Mouse (Mus musculus): ENCODE measurements around the gene Fam198a.
"Not testable (repeated sequence)": the region's sequence is repeated elsewhere in the genome, so short reads cannot be mapped to it uniquely, and the experiment has no call there.

The Fam198a gene

DNA sequence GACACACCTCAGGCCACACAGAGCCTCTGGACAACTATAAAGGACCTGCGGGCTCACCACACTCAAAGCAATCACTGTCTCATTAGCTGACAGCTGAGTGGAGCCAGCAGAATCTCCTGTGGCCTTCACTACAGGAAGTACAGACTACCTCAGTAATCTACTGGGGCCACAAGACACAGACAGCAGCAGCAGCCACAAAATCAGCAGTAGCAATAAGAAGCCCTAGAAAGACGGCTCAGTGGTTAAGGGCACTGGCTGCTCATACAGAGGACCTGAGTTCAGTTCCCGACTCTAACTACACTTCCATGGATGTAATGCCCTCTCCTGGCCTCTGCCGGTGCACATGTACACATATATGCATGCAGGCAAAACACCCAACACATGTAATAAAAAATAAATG is 69.5 kb downstream of the Fam198a start:
- no peak for DNase-seq (ENCODE audit: low spot score in 2 of 2)

DNA sequence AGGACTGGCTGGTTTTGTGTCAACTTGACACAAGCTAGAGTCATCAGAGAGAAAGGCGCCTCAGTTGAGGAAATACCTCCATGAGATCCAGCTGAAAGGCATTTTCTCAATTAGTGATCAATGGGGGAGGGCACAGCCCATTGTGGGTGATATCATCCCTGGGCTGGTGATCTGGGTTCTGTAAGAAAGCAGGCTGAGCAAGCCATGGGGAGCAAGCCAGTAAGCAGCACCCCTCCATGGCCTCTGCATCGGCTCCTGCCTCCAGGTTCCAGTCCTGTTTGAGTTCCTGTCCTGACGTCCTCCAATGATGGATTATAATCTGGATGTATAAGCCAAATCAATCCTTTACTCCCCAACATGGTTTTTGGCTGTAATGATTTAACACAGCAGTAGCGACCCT is 70.4 kb downstream of the Fam198a start:
- DNase-seq (ENCODE audit: low spot score in 2 of 2), result not testable (repeated sequence)

GRCm38 (mm10) chr9:122021581-122021980 is 70.8 kb downstream of the Fam198a start:
- no peak for DNase-seq (ENCODE audit: low spot score in 2 of 2)

GRCm38 (mm10) chr9:122022776-122023175 is 72.0 kb downstream of the Fam198a start:
- DNase-seq (ENCODE audit: low spot score in 2 of 2), result no peak

GRCm38 (mm10) chr9:122023873-122024272 is 73.1 kb downstream of the Fam198a start:
- DNase-seq (ENCODE audit: low spot score in 2 of 2), result no peak

- no peak for DNase-seq (ENCODE audit: low spot score in 2 of 2)
These were observed 73.6 kb downstream of the Fam198a start for GRCm38 (mm10) chr9:122024419-122024818.

DNA sequence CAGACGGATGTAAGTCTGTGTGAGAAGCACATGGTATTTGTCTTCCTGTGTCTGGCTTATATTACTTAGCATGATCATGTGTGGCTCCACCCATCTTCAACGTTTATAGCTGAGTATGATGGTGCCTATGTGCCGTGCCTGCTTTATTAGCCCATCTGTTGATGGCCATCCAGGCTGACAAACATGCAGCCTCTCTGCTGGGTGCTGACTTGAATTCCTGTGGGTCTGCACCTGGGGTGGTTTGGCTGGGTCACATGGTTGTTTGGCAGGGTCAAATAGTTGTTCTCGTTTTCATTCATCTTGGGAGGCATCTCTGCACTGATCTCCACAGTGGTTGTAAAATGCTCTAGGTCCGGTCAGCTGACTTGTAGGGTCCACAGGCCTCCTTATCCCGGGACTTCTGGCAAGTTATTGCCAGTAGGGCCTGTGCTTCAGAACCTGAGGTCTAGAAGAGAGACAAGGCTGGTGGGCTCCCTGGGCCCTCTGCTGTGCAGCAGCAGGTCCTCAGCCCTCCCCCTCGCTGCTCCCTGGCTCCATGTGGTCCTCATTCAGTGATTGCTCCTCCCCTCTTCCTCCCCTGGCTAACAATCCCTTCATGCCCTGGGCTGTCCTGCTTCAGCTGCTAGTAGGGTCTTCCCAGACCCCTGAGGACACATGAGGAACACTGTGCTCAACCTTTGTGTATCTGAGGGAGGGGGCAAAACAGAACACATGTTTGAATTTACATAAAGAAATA is 75.2 kb downstream of the Fam198a start:
- DNase-seq (ENCODE audit: low spot score in 2 of 2), result no peak

DNA sequence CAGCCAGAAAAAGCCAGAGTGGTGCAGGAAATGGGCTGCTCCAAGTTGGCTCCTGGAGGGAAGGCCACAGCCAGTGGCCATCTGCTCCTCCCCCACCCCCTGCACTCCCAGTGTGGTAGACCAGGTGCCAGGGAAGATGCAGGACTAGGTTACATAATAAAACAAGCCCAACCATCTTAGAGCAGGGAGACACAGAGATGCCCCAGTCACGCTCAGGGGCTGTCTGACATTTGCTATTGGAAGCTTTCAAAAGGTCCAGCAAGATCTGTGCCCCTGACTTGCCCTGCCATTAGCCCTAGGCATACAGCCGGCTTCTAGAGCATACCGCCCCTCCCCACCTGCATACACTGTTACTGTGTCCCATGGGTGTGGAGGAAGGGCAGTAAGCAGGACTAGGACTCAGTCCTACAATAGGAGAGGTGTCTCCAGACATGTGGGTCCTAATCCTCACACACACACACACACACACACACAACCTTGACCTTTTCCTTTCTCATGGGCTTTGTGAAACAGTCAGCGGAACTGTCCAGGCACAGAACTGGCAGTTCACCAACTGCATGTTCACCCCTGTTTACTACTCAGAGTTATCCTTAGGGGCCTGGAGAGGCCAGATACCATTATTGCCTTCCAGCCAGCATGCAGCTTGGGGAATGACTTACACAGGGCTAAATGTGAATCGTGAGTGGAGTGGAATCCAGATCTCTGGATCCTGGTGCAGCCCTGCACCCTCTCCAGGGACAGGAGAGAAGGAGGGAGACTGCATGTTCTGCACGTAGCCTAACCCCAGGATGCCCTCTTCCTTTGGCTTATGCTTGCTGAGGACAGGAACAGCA is 76.5 kb downstream of the Fam198a start:
- DNase-seq (ENCODE audit: low spot score in 2 of 2), result no peak

DNA sequence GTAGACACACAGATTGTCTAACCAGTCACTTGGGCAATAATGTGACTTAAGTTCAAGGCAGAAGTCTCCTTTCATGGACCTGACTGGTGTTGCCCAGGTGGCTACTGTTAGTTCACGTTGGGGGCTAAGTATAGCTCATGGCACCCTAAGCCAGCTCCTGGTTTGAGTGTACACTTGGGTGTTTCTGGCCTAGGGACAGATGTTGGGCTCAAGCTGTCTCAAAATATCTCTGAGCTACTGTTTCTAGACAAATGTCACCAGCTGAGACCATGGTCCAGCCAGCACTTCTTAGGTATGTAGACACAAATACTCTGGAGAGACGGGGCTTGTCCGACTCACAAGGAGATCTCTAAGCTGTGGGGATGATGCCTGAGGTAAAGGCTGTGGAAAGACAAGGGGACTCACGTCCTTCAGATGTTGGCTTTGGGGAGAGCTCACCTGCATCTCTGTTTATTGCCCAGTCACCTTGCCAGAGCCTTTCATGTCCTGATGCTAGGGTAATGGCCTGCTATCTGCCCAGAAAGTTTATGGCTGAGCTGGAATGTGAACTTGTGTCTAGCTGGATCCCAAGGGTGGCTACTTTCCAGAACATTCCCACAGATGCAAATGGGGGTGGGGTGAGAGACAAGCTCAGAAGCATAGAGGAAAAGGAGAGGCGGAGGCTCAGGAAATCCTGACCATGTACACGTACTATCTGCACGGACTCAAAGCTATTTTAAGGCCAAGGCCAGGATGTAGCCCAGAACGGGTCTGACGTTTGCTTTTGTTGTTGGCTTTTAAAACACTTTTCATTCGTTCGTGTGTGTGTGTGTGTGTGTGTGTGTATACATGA is 77.3 kb downstream of the Fam198a start:
- DNase-seq (ENCODE audit: low spot score in 2 of 2), result no peak

DNA sequence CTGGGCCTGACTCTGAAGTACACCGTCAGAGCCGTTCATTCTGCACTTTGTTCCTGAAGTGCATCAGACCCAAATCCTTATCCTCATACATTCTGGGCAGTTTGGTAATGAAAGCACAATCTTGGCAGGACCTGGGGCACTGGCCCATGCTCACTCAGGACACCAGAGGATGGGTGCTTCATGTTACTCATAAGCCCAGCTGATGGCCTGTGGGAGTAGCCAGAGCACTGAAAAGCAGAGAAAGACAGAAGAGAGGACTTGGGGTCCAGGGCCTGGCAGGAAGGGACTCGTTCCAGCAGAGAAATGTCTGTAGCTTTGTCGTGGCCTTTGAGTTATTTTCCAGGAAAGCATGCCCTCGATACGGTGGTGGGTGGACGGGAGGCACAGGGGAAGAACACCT is 79.0 kb downstream of the Fam198a start:
- DNase-seq (ENCODE audit: low spot score in 2 of 2), result no peak
